Mouse (Mus musculus) cerebral cortex, adult 2 months (tissue): ENCODE measurements around the gene Cmtm1.

Experiments used
- WGBS: fragments of 180-500 bp; shearing (Covaris S2); methylation state at CpG from one replicate; pipeline ENCODE4 v1.1.7; 2018; 5-methylcytosine and 5-hydroxymethylcytosine counted together

Gene Cmtm1

DNA sequence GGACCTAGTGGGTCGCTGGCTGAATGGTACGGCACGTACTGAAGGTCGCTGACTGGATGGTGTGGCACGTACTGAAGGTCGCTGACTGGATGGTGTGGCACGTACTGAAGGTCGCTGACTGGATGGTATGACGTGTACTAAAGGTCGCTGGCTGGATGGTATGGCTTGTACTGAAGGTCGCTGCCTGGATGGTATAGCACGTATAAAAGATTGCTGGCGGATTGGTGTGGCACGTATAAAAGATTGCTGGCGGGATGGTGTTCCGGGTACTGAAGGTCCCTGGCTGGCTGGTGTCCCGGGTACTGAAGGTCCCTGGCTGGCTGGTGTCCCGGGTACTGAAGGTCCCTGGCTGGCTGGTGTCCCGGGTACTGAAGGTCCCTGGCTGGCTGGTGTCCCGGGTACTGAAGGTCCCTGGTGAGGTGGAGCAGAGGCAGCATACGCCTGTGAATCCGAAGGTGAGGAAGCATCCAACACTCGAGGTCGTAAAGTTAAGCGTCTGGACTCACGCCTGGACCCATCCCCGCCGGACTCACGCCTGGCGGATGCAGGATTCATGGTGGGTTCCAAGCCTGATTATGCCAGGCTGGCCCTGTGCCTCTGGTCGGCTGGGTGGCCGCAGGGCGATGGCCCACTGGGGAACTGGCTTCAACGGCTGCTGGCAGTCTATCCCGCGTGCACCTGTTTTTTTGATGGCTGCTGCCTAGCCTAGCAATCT is at the start of gene Cmtm1, which contains the start of gene Gm45711:
Gene Cmtm1 (minus strand): TSS at position 705 of the 715 bp plus-strand sequence.
Gene Gm45711 (minus strand): TSS at position 641 of the 715 bp plus-strand sequence.
- WGBS = 81% methylated on average over 36 of the region's 36 CpGs

GRCm38 (mm10) chr8:104358637-104359036 is 48.7 kb upstream of the Cmtm1 start:
- 75% methylated on average over 3 of the region's 3 CpGs for WGBS

DNA sequence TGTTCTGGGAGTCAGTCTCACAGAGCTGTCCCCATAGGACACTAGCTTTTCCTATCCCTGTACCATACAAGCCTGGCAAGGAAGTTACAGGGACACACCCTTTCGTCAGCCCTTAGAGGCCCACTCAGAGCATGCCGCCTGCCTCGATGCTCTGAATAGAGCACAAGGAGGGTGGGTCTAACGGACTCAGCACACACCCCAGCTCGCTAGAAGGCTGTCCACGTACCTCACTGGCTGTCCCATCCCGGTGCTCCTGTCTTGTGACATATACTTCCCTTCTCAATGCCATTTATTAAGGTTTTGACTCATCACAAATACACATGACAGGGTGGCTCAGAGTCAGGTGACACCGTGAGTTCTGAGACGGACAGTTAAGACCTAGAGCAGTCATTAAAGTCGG is 44.6 kb upstream of the Cmtm1 start:
- WGBS = 89% methylated on average over 10 of the region's 10 CpGs

DNA sequence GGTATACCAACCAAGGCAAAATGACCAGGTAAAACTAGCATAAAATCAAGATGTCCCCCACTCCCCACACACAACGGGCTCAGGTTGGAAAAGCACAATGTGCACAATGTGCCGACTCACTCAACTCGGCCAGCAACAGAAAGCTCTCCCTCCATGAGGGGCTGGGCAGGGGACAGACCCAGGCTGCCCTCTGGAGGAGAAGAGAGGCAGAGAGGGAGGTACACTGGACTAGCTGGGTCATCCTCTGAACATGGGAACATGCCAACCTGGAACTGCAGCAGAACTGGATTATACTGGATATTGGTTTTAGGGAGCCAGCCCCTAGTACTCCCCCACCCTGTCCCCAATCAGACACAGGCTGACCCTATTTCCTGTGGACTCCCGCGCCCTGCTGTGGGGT is 43.2 kb upstream of the Cmtm1 start:
- 50% methylated on average over 5 of the region's 5 CpGs for WGBS

DNA sequence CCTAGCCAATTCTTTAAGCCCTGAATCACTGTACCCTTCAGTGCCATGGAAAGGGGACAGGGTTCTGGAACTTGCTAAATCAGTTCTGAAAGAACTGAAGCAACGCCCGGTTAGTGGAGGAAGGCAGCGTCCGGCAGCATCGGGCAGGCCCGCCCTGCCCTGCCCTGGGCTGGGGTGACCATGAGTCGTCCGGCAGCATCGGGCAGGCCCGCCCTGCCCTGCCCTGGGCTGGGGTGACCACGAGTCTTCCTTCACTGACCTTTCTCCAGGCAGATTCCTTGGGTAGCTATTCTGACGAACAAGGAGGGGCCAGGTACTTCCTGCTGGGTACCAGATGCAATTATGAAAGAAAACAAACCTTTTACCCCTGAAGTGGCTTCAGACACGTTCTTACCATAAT is 40.1 kb upstream of the Cmtm1 start:
- 82% methylated on average over 13 of the region's 13 CpGs for WGBS

- WGBS = 62% methylated on average over 5 of the region's 5 CpGs
Measured at GRCm38 (mm10) chr8:104348971-104349370, 39.0 kb upstream of the Cmtm1 start.

DNA sequence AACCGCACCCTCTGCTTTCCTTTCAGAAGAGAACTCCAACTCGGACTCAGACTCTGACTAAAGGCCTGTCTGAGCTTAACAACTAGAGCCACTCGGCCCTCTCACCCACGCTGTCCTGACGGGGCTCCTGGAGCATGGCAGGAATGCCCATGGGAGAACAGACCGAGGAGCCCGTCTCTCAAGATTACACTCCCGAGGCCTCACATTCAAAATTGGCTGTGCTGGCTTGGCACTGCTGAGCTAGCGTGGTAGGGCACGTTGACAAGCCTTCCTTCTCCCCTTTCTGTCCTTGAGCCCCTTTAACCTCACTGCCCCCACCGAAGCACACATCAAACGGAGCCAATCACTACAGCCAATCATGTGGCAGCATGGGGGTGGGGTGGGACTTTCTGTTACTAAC is 36.8 kb upstream of the Cmtm1 start:
- 73% methylated on average over 12 of the region's 12 CpGs for WGBS

DNA sequence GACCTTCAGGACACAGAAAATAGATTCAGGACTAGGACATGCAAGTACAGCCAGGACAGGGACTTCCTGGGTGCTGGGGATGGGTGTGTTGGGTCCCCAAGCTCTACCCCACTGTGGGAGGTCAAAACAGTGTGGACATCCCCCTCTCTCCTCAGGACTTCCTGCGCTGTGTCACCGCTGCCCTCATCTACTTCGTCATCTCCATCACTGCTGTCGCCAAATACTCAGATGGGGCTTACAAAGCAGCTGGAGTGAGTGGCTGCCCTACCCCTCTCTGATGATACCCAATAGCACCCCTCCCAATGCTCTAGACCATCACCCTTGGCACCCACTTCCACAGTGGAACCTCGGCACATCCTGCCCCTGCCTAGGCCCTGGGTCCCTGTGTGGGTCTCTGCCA is 34.7 kb upstream of the Cmtm1 start:
- WGBS = 92% methylated on average over 5 of the region's 5 CpGs

- 21% methylated on average over 7 of the region's 7 CpGs for WGBS
Measured at GRCm38 (mm10) chr8:104343957-104344356, 34.0 kb upstream of the Cmtm1 start.

DNA sequence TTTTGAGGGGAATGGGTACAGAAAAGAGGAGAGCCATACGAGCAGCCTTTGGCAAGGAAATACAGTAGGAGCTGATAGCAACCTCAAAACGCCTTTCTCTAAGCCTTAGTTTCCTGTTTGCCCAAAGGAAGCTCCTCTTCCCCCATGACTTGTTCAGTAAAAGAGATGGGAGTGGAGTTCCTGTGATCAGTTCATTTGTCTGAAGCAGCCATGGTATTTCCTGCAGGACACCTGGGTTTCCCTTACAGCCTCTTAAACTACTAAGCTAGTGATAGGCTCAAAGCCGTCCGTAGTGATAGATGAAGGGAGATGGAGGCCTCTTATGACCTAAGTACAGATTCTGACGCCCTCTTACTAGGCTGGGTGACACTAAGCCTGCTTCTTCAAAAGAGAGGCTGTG is 32.5 kb upstream of the Cmtm1 start:
- WGBS = 83% methylated on average over 5 of the region's 5 CpGs

DNA sequence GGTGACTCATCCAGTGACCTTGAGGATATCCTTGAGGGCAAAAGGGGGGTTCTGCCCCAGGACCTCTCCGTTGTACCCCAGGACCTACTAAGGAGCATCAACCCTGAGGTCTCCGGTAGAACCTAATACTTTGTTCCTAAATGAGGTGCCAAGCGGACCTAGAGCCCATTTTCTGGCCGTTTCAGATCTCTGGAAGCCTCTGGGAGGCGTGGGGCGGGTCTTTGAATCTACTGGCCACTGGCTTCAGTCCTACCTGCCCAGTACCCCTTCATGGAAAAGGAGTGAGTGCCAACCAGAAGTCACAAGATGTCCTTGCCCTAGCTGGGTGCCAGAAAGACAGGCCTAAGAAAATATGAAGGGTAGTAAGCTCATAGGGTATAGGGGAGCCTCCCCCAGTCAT is 31.7 kb upstream of the Cmtm1 start:
- WGBS = 63% methylated on average over 6 of the region's 6 CpGs

DNA sequence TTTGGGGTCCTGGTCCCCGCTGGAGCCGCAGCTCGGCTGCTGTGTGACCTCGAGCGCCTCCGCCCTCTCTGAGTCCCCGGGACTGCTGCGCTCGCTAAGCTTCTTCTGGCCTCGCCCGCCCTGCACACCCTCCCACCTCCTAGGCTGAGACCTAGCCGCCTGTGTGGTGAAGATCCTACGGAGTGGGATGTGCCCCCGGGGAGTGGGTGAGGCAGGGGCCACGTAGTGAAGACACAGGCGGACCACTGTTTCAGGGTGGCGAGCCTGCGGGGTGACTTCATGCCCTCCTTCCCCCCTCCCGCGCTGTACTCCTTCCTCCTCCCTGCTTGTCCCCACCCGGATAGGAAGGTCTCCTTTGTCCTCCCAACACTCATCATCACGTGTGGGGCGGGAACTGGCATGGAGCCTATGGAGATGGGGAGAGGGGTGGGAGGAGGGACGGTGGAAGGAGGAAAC is 31.2 kb upstream of the Cmtm1 start:
- 1% methylated on average over 24 of the region's 24 CpGs for WGBS

DNA sequence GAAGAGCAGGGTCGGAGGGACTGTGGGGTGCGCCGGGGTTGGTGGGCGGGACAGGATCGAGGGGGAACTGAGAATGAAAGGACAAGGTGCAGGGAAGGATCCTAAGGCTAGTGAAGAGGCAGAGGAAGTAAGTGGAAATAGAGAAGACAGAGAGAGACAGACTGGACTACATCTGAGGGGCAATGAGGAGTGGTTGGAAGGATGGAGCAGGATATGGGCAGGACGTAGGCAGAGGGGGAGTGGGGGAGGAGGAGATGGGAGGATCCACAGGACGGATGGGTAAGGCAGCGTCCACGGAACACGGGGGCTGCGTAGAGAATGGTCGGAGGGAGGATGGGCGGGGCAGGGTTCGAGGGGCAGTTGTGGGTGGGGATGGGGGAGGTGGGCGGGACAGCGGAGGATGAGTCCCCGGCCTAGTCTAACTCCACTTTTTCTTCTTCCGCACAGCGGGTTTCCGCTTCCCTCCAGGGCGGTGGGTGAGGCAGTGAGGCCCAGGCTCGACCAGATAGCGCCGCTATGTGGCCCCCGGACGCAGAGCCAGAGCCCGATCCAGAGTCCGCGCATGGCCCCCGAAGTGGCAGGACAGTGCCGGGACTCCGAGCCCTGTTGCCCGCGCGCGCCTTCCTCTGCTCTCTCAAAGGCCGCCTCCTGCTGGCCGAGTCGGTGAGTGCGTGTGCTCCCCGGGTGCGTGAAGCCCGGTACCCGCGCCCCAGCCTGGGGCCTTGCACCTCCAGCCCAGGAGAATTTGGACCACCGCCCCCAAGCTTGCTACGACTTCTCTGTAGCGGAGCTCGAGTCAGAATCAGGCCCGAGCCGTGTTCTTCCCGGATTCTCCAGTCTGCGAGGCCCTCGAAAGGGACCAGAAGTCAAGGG is 30.5 kb upstream of the Cmtm1 start:
- under 1% methylated on average over 54 of the region's 54 CpGs for WGBS

- 9% methylated on average over 6 of the region's 6 CpGs for WGBS
Measured at GRCm38 (mm10) chr8:104339983-104340232, 30.0 kb upstream of the Cmtm1 start.

GRCm38 (mm10) chr8:104339229-104339982 is 29.5 kb upstream of the Cmtm1 start, which contains the start of gene Cmtm3:
Cmtm3 (plus strand) TSS chr8:104339410.
- WGBS = 37% methylated on average over 17 of the region's 18 CpGs

DNA sequence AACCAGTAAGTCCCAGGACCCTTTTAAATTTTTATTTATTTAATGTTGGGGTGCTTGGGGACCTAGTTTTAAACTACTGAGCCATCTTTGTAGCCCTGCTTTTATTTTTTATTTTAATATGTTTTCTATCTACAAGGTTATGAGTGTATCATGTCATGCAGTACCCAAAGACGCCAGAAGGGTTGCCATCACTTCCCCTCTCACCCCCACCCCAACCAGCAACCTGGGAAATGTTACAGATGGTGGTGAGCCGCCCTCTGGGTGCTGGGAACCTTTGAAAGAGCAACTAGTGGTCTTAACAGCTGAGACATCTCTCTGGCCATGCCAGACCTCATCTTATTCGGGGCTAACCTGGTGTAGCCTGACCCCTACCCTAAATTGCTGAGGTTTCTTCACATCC is 27.9 kb upstream of the Cmtm1 start:
- 64% methylated on average over 3 of the region's 3 CpGs for WGBS

DNA sequence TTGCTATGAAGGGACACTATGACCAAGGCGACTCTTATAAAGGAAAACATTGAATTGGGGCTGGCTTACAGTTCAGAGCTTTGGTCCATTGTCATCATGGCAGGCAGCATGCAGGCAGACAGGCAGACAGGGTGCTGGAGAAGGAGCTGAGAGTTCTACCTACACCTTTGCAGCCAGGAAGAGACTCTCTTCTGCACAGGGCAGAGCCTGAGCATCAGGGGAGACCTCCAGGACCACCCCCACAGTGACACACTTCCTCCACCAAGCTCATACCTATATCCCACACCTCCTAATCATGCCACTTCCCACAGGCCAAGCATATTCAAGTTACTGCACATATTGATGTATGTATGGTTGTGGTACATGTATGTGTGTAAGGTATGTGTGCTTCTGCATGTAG is 26.9 kb upstream of the Cmtm1 start:
- 93% methylated on average over 1 of the region's 1 CpGs for WGBS

DNA sequence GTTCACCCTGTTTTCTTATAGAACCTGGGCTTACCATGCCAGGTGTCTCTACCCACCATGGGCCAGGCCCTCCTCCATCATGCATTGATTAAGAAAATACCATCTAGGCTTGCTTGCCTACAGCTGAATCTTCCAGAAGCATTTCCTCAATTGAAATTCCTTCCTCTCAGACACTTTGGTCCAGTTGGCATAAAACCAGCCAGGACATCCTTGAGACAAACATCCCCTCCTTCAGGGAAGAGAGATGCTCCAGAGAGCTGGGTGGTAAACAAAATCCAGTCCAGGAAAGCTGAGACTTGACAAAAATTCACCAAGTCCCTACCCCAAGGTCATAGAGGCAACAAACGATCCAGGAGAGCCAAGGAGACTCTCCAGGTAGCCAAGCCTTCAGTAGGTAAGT is 24.3 kb upstream of the Cmtm1 start:
- WGBS = 89% methylated on average over 1 of the region's 1 CpGs

GRCm38 (mm10) chr8:104333786-104334185 is 23.8 kb upstream of the Cmtm1 start:
- 75% methylated on average over 5 of the region's 5 CpGs for WGBS

GRCm38 (mm10) chr8:104332665-104333631 is 23.0 kb upstream of the Cmtm1 start:
- WGBS = 84% methylated on average over 5 of the region's 5 CpGs

GRCm38 (mm10) chr8:104321930-104322329 is 12.0 kb upstream of the Cmtm1 start, which contains the start of gene Cmtm2b:
Cmtm2b (plus strand) TSS chr8:104322230.
- 92% methylated on average over 12 of the region's 12 CpGs for WGBS
